Mouse (Mus musculus) embryonic fibroblast, embryonic 13.5 days (primary cell): ENCODE measurements around the gene Hoxa4. TPM values are rescaled to one million over a fixed set of nuclear protein-coding genes. Genes with fewer than 3 reads are reported as not detected.
A peak's percentile ranks its signal among the peaks of the same experiment; 100 is the strongest.

Experiments used
- H3K27ac ChIP-seq: 2 replicates; pipeline ENCODE4 v1.5.1; 2012; ENCODE audit warnings: low read length, control low read depth, inconsistent platforms; ENCODE audit not compliant: insufficient read depth
- H3K4me1 ChIP-seq: 2 replicates; pipeline ENCODE4 v1.6.1; 2011; ENCODE audit warnings: low read length; ENCODE audit not compliant: control insufficient read depth, insufficient read depth
- H3K4me3 ChIP-seq: 2 replicates; pipeline ENCODE4 v1.5.1; 2011; ENCODE audit warnings: mild to moderate bottlenecking, control low read depth, low read length; ENCODE audit not compliant: insufficient read depth
- CTCF ChIP-seq: IDR thresholded peaks from 2 replicates; pipeline ENCODE4 v1.5.1; 2011; ENCODE audit warnings: mild to moderate bottlenecking, control low read depth, low read length, moderate library complexity, borderline replicate concordance; ENCODE audit not compliant: insufficient read depth
- POLR2A ChIP-seq: IDR thresholded peaks from 2 replicates; pipeline ENCODE4 v1.6.1; 2011; ENCODE audit warnings: low read depth, mild to moderate bottlenecking, control low read depth, low read length, moderate library complexity
- polyA plus RNA-seq: library from polyadenylated mRNA; stranded (reverse); fragments of >200 nt; gene quantifications from 2 replicates; pipeline ENCODE4 v1.2.4, GENCODE M21; 2011; ENCODE audit warnings: low read depth; ENCODE audit not compliant: missing spikeins, insufficient read length

Hoxa4 gene
- polyA plus RNA-seq, 1 experiment, result 3.0 TPM

GRCm38 (mm10) chr6:52216691-52217458 lies 25.3 kb upstream of the Hoxa4 start:
- Histone ChIP-seq H3K27ac (no peak overlapping the region), H3K4me3 (peak overlapping the region; percentile 44), H3K4me1 (no peaks in the 10 kb centered on the region)
- TF ChIP-seq POLR2A, result no peak
- no peak for TF ChIP-seq CTCF

- no peak for TF ChIP-seq POLR2A
- TF ChIP-seq CTCF, result no peak
- H3K4me1 ChIP-seq, result no peaks in the 10 kb centered on the region
These were observed 24.4 kb upstream of the Hoxa4 start for GRCm38 (mm10) chr6:52215771-52216535.

GRCm38 (mm10) chr6:52215070-52215469 lies 23.5 kb upstream of the Hoxa4 start:
- Histone ChIP-seq H3K27ac (no peak overlapping the region), H3K4me3 (no peak overlapping the region), H3K4me1 (no peaks in the 10 kb centered on the region)
- TF ChIP-seq POLR2A (no peak), CTCF (no peak)

More at GRCm38 (mm10) chr6:52215771-52216535, 24.4 kb upstream of the Hoxa4 start:
- Histone ChIP-seq H3K4me3 (peak overlapping the region; percentile 44), H3K27ac (no peak overlapping the region)

DNA sequence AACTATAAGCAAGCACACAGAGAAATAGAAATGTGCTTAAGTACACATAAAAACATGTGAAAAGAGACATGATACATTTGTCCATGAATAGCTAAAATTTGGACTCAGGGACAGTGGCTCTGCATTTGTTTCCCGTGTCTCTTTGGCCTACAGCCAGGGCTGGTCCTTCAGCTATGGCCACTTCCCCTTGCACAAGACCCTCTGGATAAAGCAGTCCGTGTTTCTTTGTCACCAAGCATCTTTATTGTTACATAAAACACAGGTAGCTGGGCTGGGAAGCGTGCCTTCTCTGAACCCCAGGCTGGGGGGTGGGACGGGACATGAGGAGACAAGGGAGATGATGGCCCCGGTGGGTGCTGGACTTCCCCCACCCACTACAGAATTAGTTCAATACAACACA lies 22.7 kb upstream of the Hoxa4 start:
- Histone ChIP-seq H3K4me3 (no peak overlapping the region), H3K27ac (no peak overlapping the region), H3K4me1 (no peaks in the 10 kb centered on the region)
- TF ChIP-seq CTCF (no peak), POLR2A (no peak)

GRCm38 (mm10) chr6:52213119-52213986 lies 21.8 kb upstream of the Hoxa4 start, which contains the start of the genes Hoxa3 and Gm28308:
Gene Hoxa3, minus strand, starts transcription at chr6:52213336.
Gene Gm28308, minus strand, starts transcription at chr6:52213339.
- no peak for TF ChIP-seq CTCF
- peak; percentile 96 for TF ChIP-seq POLR2A
- Histone ChIP-seq H3K4me3 (peak within 1 kb of the TSS; percentile 71), H3K4me1 (no peaks in the 10 kb centered on the region), H3K27ac (peak within 1 kb of the TSS; percentile 75)

GRCm38 (mm10) chr6:52212556-52213118 lies 21.1 kb upstream of the Hoxa4 start:
- H3K4me1 ChIP-seq, result no peaks in the 10 kb centered on the region

DNA sequence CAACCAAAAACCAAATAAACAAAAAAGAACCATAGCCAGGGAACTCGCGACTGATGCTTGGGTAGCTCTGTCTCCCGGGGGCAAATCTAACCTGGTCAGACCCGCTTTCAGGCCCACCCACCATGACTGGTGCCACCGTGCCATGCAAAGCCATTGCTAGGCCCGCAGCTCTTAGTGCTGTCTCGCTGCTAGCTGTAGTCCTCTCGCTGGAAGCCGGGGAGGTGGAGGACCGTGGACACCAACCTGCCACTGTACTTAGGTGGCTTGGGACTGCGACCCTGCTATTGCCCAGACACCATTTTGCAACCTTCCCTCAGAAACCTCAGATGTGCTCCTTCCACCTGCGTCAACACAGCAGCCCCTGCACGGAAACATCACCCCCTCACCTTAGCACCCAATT lies 20.4 kb upstream of the Hoxa4 start:
- Histone ChIP-seq H3K4me1 (no peaks in the 10 kb centered on the region), H3K4me3 (peak overlapping the region; percentile 71), H3K27ac (0 out of 2 replicates have a peak overlapping the region, but pooled peaks have one; percentile 75)
- TF ChIP-seq POLR2A (no peak; the same call in 1 of the 2 replicates), CTCF (no peak)

More at GRCm38 (mm10) chr6:52212556-52213118, 21.1 kb upstream of the Hoxa4 start:
- TF ChIP-seq POLR2A (0 out of 2 replicates have a peak, but pooled peaks have one; percentile 16), CTCF (no peak)
- Histone ChIP-seq H3K27ac (peak overlapping the region; percentile 75), H3K4me3 (peak overlapping the region; percentile 71)

GRCm38 (mm10) chr6:52211170-52211935 lies 19.8 kb upstream of the Hoxa4 start:
- no peak overlapping the region for H3K27ac ChIP-seq
- H3K4me3 ChIP-seq, result peak overlapping the region; percentile 71
- peak; percentile 53; the same call in 1 of the 2 replicates for TF ChIP-seq CTCF
- TF ChIP-seq POLR2A, result peak; percentile 41; the same call in 1 of the 2 replicates
- no peaks in the 10 kb centered on the region for H3K4me1 ChIP-seq

GRCm38 (mm10) chr6:52209685-52210046 lies 18.1 kb upstream of the Hoxa4 start:
- TF ChIP-seq CTCF (no peak), POLR2A (no peak)
- H3K4me3 ChIP-seq, result peak overlapping the region; percentile 33
- no peaks in the 10 kb centered on the region for H3K4me1 ChIP-seq
- no peak overlapping the region for H3K27ac ChIP-seq
